Mouse (Mus musculus): Measurements from ENCODE around the gene Ntm.

Ntm gene

GRCm38 (mm10) chr9:29651856-29652255, 311.1 kb downstream of the Ntm start:
- no peak for DNase-seq

GRCm38 (mm10) chr9:29651226-29651625, 311.7 kb downstream of the Ntm start:
- DNase-seq, result no peak

- DNase-seq, result peak; percentile 26
These were observed 312.3 kb downstream of the Ntm start for GRCm38 (mm10) chr9:29650679-29651078.

GRCm38 (mm10) chr9:29650266-29650665, 312.7 kb downstream of the Ntm start:
- no peak for DNase-seq

- no peak for DNase-seq
These were observed 314.7 kb downstream of the Ntm start for GRCm38 (mm10) chr9:29648256-29648655.

GRCm38 (mm10) chr9:29647764-29648163, 315.2 kb downstream of the Ntm start:
- no peak for DNase-seq

- no peak for DNase-seq
These were observed 317.0 kb downstream of the Ntm start for GRCm38 (mm10) chr9:29645796-29646400.

- peak; percentile 83 for DNase-seq
These were observed 319.8 kb downstream of the Ntm start for GRCm38 (mm10) chr9:29642997-29643657.

- DNase-seq, result no peak
These were observed 325.6 kb downstream of the Ntm start for GRCm38 (mm10) chr9:29637335-29637734.

- no peak for DNase-seq
These were observed 345.8 kb downstream of the Ntm start for GRCm38 (mm10) chr9:29617181-29617580.

GRCm38 (mm10) chr9:29612020-29612612, 350.8 kb downstream of the Ntm start:
- no peak for DNase-seq

GRCm38 (mm10) chr9:29610867-29611266, 352.1 kb downstream of the Ntm start:
- DNase-seq, result no peak

- DNase-seq, result peak; percentile 29
These were observed 365.3 kb downstream of the Ntm start for GRCm38 (mm10) chr9:29597665-29598064.

- DNase-seq, result no peak
These were observed 367.6 kb downstream of the Ntm start for GRCm38 (mm10) chr9:29595321-29595720.

- DNase-seq, result no peak
These were observed 368.2 kb downstream of the Ntm start for GRCm38 (mm10) chr9:29594537-29595294.

- DNase-seq, result no peak
These were observed 375.6 kb downstream of the Ntm start for GRCm38 (mm10) chr9:29587376-29587775.

- no peak for DNase-seq
These were observed 376.6 kb downstream of the Ntm start for GRCm38 (mm10) chr9:29586381-29586770.

GRCm38 (mm10) chr9:29585746-29586380, 377.1 kb downstream of the Ntm start:
- DNase-seq, result peak; percentile 74

- no peak for DNase-seq
These were observed 384.7 kb downstream of the Ntm start for GRCm38 (mm10) chr9:29578226-29578625.

- DNase-seq, result no peak
These were observed 386.8 kb downstream of the Ntm start for GRCm38 (mm10) chr9:29576051-29576533.

GRCm38 (mm10) chr9:29574548-29574947, 388.4 kb downstream of the Ntm start:
- DNase-seq, result no peak

GRCm38 (mm10) chr9:29568571-29568970, 394.4 kb downstream of the Ntm start:
- no peak for DNase-seq

All from right cerebral cortex, postnatal 14 days (tissue).